Mouse (Mus musculus): ENCODE data around the gene Kcnq1.

Kcnq1 gene

DNA sequence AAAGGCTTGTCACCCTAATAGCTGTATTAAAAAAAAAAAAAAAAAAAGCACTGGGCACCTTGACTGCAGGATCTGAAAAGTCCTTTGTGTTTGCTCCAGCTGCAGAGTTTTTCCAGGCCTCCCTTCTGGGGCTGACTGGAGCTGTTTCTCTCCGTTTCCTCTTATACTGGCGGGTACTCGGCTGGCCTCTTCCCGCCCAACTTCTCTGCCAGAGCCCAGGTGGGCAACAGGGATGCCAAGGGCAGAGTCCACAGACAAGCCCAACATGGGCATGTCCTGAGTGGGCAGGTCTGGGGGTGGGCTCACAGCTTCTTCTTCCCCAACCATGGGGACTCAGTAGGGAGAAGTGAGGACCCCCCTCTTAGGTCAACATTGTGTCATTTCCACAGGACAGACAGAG, 167.6 kb downstream of the Kcnq1 start:
- no peak for DNase-seq (ENCODE audit: low spot score in 2 of 2)

DNA sequence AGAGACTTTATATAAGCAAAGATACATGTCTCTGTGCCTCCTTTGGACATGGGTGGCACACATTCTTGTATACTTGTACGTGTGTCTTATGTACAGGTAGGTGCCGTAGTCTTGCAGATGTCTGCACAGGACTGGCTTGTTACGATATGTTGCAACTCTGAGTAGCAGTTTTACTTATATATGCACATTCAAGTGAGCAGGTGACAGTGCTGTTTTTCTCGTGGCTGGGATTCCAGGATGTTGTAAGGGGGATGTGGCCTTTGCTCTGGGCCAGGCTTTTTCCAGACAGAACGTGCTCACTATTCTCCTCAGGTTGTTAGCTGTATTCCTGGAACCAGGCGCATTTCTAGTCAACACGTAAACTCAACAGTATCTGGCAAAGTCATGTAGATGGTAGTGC, 168.9 kb downstream of the Kcnq1 start:
- no peak for DNase-seq (ENCODE audit: low spot score in 2 of 2)

DNA sequence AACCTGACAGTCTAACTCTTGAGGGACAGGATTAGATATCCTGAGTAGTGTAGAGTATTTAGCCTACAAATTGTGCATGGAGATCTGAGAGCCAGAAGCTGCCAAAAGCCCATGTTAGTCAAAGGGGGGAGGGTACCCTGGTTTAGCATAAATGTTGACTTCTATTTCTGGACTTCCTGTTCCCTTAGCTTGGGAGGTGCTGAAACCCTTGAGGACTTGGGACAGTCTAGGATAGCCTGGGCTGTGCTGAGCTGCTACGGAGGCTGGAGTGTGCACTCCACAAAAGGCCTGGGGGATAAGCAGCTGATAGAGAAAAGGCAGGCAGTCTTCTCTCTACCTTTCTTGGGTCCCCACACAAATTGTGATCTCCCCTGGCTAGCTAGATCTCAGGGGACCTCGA, 177.5 kb downstream of the Kcnq1 start:
- DNase-seq (ENCODE audit: low spot score in 2 of 2): no peak

DNA sequence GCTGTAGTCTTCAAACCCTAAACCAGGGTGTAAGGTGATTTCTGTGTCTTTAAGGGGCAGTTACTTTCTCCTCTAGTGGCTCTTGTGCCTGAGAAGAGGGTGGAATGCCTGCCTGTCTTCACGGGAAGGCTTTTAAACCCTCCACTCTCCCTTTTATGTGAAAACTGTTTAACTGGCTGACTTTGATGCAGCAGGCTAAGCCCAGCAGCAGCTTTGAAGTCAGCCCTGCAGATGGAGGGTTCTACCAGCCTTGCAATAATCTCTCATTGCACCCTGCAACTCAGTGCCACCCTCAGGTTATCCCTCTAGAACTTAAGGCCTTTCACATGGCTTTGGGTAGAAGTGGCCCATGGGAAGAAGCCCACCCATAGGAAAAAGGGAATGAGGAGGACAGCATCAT, 178.7 kb downstream of the Kcnq1 start:
- DNase-seq (ENCODE audit: low spot score in 2 of 2): no peak

DNA sequence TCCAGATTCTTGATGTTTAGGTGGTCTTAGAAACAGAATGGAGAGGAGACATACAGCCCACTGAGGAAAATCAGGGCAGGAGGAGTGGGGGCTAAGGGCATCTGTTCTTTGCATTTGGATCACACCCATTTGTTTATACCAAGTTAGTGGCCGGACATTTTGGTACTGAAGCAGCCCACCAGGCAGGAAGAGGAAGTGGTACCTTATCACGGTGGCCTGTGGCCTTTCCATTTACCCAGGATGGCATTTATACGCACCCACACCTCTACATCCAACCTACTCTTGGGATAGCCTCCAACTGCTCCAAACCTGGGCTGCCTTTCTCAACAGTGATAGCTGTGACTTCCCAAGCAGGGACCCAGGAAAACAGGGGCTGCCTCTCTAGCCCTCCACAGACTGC, 179.3 kb downstream of the Kcnq1 start:
- no peak for DNase-seq (ENCODE audit: low spot score in 2 of 2)

DNA sequence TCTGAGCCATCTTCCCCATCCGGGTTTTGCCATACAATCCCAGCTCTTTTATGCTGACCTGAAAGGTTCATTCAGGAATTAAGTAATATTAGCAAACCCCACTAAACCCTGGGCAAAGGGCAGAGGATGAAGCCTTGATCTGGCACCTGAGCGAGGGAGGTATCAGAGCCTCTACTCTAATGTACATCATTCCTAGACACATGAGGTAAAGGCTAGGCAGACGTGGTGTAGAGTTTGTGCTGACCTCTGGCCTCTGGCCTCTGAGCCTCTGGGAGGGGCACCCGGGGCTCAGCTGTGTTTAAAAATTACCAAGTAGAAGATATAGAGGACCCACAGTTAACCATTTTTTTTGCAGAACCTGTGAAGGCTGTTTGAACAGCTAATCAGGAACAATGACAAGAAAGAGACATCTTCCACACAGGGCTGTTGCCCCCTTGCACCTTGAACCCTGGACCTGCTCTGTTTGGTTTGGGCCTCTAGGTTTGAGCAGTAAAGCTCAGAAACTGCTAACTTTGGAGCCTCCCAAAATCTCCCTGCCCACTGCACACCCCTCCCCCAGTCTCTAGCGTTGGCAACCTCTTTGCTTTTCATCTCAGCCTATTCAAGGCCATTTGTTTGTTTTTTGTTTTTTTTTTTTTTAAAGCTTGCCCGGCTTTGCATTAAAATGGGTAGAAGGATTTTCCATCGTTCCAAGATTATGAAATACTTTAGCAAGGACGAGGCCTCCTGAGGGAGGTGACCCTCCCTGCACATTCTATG, 180.5 kb downstream of the Kcnq1 start:
- DNase-seq (ENCODE audit: low spot score in 2 of 2): no peak

DNA sequence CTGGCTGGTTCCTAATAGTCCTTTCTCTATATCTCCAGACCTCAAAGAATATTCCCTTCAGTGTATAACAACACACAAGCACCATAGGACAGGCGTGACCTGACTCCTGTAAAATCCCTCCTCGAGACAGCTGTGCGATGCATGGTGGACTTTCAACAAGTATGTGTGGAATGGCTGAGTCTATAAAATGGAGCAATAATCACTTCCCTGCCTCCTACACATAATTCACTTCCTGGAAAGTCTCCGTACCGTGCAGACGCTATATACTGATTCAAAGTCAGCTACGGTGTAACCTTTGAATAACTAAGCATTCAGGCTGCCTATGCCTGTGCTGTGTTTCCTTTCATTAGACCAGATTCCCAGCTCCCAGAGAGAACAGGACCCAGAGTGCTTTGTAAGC, 182.0 kb downstream of the Kcnq1 start:
- no peak for DNase-seq (ENCODE audit: low spot score in 2 of 2)

DNA sequence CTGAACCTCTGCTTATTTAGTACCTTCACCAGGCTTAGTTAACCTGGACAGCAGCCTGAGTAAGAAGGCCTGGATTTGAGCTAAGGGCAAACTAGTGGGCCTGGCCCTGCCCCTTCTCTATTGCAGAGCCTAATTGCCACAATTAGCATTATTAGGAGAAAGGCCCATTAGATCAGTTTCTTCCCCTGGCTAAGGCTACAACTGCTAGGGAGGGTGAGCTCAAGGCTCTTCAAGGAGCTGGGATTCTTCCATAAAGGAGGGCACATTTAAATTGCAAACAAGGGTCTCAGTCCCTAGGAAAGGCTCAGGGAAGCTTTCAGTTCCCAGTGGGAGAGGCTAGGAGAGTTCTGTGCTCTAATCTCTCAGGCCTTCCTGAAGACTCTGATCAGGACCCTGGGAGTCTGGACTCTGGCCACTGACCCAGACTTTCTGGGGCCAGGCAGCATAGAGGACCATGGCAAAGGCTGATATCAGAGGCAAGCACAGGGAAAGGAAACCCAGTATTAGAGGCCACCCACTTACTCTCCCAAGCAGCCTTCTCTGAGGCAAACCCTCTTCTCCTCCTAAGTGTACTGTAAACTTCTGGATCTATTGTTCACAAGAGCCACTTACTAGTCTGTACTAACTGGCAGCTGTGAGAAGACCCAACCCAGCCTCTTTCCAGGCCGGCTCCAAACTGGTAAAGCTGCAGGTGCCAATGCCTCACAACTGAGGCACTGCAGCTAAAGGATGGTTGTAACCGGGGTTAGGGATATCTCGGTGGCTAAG, 183.1 kb downstream of the Kcnq1 start:
- DNase-seq (ENCODE audit: low spot score in 2 of 2): no peak

DNA sequence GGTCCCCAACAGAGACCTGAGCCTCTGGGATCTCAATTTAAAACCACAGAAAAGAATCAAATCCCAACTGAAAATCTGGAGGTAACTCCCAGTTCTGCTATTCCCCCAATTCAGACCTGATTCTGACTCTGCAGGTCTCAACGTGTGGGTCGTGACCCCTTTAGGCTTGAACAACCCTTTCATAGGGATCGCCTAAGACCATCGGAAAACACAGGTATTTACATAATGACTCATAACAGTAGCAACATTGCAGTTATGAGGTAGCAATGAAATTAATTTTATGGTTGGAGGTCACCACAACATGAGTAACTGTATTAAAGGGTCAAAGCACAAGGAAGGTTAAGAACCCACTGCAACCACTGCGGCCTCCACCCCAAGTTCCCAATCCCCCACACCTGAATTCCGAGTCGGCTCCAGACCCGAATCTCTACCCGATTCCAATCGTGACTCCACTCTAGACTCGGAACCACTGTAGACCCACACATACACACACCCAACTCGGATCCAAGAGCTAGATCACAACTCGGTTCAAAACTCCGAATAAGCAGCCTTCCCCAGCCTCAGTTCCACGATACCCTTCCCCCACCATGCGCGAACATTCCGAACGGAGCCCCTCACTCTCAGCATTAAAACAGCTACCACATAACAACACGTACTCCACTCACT, 188.7 kb downstream of the Kcnq1 start:
- DNase-seq (ENCODE audit: low spot score in 2 of 2): no peak

DNA sequence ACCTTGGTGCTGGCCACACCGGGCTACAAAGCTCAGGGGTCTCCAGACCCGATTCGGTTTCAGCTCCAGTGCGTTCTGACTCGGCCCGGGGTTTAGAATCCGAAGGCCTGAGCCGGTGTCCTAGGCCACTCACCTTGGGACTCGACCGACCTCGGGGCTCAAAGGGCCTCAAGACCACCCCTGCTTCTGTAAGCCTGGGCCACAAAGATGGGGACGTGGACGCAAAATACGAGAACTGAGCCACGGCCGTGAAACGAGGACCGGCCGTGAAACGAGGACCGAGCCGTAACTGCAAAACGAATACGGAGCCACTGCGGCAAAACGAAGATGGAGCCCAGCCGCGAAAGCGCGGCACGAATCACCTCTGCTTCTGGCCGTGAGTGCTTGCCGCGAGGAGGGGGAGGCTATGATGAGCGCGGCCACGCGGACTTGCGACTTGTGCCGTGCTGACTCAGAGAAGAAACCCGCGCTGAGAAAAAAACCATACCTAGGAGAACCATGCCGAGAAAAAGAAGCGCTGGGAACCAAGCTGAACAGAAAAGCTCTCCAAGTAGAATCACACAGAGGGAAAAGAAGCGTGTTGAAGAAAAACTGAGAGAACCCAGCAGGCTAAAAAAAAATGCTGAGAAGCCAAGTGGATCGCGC, 189.3 kb downstream of the Kcnq1 start:
- peak in 1 of 2 experiments; percentile 26 for DNase-seq (ENCODE audit: low spot score in 2 of 2)

DNA sequence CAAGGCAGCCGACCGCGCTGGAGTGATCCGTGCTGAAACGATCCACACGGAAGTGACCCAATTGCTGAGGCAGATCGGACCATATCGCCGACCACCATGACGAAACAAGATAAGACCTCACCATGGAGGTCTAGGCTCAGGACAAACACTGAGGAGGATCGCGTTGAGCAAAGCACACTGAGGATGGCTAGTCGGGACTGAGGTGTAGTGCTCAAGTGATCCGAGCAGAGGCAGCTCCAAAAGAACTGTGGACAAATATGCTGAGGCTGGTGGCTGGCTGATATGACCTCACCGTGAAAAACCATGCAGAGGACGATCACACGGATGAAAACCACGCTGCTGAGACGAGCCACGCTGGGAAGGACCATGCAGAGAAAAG, 189.8 kb downstream of the Kcnq1 start:
- DNase-seq (ENCODE audit: low spot score in 2 of 2): no peak

DNA sequence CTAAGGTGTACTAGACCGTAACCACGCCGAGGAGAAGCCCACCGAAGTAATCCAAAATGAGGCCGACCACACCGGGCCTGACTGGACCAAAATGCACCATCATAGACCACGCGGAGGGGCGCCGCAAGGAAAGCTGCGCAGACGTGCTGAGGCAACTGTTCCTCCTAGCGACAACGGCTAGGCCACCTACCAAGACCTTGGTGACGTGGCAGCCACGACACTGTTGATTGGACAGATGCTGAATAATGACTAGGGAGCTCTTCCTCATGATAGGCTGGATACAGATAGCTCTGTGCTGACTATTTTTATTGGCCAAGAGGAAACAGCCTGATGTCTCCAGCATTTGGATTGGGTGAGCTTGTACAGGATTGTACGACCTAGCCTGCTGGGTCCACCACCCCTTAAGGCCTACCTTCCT, 190.2 kb downstream of the Kcnq1 start:
- peak; percentile 98 to 100 for DNase-seq (ENCODE audit: low spot score in 2 of 2)

DNA sequence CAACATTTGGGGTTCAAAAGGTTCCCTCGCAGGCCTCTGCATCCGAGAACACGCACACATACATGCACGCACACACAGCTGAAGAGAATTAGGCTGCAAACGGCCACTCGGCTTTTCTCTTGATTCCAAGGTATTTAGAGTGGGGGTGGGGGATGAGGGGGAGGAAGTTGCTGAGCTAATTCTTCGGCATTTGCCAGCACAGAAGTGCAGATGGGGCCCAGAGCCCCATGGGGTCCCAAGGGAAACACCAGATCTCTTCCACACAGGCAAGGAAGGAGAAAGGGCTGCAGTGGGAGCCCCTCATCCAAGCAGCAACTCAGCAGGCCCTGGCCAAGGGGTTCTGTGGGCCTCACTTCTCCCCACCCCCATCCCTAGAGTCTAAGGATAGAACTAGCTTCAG, 193.9 kb downstream of the Kcnq1 start:
- DNase-seq (ENCODE audit: low spot score in 2 of 2): no peak

DNA sequence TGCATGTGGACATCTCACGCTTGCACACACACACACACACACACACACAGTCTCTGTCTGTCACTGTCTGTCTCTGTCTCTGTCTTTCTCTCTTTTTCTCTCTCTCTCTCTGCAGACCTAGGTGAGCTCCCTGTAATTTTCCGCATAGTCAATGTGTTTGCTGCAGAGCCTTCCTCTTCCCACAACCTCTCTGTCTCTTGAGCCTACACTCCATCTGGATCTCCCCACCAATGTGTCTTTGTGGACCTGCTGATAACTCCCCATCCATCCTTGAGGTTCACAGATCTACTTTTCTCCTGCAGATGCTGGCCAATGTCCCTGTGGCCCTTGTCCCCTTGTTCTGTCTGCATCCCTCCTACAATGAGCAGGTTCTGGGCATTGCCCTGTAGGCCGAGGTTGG, 194.5 kb downstream of the Kcnq1 start:
- peak in 1 of 2 experiments; percentile 19 for DNase-seq (ENCODE audit: low spot score in 2 of 2)

DNA sequence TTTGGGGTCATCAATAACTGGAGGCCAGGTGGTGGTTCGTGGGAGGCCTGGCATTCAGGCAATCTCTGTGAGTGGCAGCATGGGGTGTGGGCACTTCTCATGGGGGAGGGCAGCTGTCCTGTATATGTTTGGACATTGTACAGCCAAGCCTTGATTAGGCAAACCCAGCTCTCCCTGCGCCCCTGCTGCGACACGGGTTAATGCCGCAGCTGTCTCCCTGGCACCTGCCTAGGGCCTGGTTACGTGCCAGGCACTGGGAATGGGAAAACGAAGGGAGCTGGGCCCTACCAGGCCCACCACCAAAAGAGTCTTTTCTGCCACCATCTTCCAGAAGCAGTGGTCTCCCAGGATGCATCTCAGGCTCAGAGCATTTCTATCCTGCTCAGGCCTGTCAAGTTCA, 196.0 kb downstream of the Kcnq1 start:
- DNase-seq (ENCODE audit: low spot score in 2 of 2): no peak

DNA sequence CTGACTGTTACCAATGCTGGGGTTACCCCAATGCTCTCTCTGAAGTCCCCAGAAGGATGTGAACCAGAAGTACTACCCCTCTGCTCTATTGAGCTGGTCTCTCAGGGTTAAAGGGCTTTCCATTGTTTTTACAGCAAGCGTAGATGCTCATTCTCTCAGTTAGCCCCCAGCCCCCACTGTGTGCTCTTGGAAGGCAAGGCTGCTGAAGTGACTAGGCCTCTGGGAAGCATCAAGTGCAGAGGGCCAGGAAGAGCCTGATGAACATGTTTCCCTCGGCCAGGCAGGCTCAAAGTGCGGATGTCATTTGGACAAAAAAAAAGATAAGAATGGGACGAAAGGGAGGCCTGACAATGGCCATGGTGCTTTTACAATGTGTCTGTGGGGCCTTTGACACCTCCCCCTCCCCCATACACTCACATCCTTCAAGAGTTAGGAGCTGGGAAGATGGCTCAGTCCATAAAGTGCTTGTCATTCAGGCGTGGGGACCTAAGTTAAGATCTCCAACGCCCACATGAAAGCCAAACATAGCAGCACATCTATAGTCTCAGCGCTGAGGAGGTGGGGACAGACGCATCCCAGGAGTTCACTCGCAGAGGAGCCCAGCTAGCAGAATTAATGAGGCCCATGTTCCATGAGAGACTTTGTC, 196.6 kb downstream of the Kcnq1 start:
- peak; percentile 47 to 78 for DNase-seq (ENCODE audit: low spot score in 2 of 2)

DNA sequence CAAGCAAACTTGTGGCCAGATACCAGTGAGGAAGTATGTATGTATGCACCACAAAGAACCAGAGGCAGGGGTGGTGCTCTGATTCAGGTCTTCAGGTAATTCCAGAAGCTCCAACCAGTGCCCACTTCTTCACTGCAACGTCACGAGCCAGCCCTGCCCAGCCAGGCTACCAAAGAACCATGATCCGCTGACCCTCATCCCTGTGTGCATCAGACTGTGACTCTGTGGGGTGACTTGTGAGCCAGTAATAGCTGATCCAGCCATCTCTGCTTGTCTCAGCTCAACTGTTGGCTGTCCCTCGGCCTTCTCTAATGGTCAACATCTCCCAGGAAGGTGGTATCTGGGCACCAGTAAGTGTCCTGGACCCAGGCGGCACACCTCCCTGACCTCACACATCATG, 197.4 kb downstream of the Kcnq1 start:
- DNase-seq (ENCODE audit: low spot score in 2 of 2): no peak

DNA sequence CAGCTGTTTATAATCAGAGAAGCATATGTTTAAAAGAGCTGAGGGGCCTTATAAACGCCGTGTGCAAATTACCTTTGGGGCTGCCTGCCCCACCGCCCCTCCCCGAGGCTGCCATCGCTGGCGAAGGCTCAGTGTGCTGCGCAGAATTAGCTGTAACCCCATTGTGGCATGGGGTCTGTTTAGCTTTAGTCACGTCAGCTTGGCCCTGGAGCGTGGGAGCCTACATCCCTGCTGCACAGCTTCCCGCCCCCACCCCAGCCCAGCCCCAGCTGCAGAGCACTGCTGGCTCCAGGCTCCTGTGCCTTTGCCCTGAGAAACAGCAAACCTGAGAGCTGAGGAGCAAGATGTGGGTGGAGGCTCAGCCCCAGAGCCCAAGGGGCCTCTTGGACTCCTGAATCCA, 199.6 kb downstream of the Kcnq1 start:
- no peak for DNase-seq (ENCODE audit: low spot score in 2 of 2)

DNA sequence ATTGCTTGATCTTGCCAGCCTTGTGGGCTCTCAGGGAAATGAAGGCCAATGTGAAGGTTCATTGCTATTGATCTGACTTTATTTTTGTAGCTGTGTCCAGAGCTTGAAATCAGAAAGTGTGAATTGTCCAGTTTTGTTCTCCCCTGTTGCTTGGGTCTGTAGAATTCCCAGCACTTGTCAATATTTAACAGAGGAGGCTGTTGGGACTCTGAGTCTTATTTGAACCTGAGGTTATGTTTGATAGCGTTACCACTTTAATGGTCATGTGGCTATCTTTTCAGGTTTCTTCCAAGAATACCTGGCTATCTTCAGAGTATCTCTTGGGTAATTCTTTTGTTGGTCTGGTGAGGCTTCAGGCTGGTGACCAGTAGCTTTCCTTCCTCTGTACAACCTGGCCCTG, 201.8 kb downstream of the Kcnq1 start:
- DNase-seq (ENCODE audit: low spot score in 2 of 2): no peak

DNA sequence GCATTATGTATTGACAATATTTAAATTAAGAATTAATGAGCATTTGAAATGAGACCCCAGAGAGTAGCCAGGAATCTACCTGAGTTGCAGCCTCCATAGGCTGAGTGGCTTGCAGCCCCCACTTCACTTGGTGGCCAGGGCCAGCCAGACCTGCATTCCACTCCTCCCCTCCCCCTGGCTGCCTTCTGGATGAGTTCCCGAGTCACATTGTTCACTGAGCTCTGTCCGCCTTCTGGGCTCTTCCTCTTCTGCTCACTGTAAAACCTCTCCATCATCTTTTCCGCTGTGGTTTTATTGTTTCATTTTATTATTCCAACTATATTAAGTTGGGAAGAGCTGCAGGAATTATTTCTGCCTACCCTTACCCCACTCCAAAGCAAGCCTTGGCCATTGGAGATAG, 204.1 kb downstream of the Kcnq1 start:
- DNase-seq (ENCODE audit: low spot score in 2 of 2): no peak

DNA sequence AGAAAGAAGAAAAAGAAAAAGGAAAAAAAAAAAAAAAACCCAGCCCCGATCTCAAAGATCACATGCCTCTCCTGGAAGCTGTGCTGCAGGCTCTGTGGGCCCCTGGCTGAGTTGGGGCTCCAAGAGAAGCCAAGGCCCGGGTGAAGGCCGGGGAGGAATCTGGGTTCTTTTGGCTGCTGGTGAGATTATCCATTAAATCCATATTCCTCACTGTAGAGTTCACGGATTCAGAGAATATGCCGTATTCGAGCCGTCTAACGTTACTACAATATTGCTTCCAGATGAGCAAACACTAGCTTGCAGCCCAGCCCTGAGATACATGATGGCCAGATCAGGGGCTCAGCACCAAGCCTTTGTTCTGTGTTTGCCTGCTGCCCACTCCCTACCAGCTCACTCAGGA, 204.7 kb downstream of the Kcnq1 start:
- no peak for DNase-seq (ENCODE audit: low spot score in 2 of 2)

DNA sequence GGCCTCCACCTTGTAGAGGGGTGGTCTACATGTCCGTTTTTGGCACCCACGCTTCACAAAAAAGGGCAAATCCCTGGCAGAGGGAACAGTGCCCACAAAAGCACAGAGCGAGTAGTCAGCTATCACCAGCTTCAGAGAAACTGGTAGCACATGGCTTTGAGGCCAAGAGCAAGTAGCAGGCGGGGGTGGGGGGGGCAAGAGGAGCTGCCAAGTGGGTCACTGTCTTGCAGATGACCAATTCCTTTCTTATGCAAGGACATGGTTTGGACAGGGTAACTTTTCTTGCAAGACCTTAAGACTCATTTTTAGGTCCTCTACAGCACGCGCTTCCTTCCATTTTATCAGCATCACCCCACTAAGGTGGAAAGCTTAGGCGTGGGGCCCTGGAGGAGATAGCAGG, 205.3 kb downstream of the Kcnq1 start:
- DNase-seq (ENCODE audit: low spot score in 2 of 2): no peak

All from left cerebral cortex, adult 9 months (tissue).